ENCODE assay signal across 17 mouse cellular contexts in the genomic region with DNA sequence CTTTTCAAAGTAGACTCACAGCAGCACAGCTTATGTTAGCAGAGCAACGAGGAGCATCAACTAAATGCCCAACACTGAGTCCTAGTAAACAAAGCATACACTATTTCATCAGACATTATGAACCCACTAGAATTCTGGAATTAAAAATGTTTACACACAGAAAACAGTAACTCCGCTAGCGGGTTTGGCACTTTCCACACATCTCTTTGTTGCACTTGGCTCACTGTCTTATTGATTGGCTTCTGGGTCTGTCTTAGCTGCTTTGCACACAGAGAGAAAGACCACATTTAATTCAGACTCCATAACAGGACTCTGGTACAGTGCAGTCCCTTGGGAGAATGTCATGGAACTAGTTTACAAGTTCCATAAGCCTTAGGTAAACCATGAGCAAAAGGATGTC. TPM values are rescaled to one million over a fixed set of nuclear protein-coding genes. Genes with fewer than 3 reads are reported as not detected.
"Had no signal": no experiment of that assay in that cellular context is flagged by ENCODE, and none has a peak within 500 bp of the region (broad histone marks: within the 10 kb centered on the region; RNA-seq: fewer than 3 reads in every experiment).

No protein-coding gene starts in this region.

- ATAC-seq: midbrain, embryonic 16.5 days had no signal

- H3K27ac ChIP-seq: kidney, embryonic 15.5 days; limb, embryonic 15.5 days; liver, embryonic 15.5 days; midbrain, embryonic 12.5 days; stomach, embryonic 15.5 days had no signal

- H3K4me3 ChIP-seq: kidney, embryonic 15.5 days; limb, embryonic 15.5 days; liver, embryonic 15.5 days; midbrain, embryonic 12.5 days; stomach, embryonic 15.5 days had no signal

- H3K27me3 ChIP-seq: kidney, embryonic 15.5 days; limb, embryonic 15.5 days; liver, embryonic 15.5 days; midbrain, embryonic 12.5 days; stomach, embryonic 15.5 days had no signal

- H3K9me3 ChIP-seq: kidney, embryonic 15.5 days; limb, embryonic 15.5 days; liver, embryonic 15.5 days; midbrain, embryonic 12.5 days; stomach, embryonic 15.5 days had no signal

- H3K4me2 ChIP-seq: kidney, embryonic 15.5 days; limb, embryonic 15.5 days; liver, embryonic 15.5 days; midbrain, embryonic 12.5 days; stomach, embryonic 15.5 days had no signal

- DNase-seq: kidney, adult 2 months; kidney, postnatal 14 days; layer of hippocampus, adult 9-11 months; layer of hippocampus, postnatal 36 days; right cerebral cortex, postnatal 14 days; thymus, postnatal 36 days had no signal

- H3K9ac ChIP-seq: kidney, embryonic 15.5 days; limb, embryonic 15.5 days; liver, embryonic 15.5 days; midbrain, embryonic 12.5 days; stomach, embryonic 15.5 days had no signal

- H3K36me3 ChIP-seq: liver, embryonic 15.5 days had no signal

RNA-seq across cellular contexts. Expression of gene Ldlrad1, which starts 39.1 kb away (rescaled TPM):
- total RNA-seq: layer of hippocampus, postnatal 36 days; left cerebral cortex, postnatal 25 days; megakaryocyte-erythroid progenitor cell, adult 5-6 weeks had no signal
- polyA plus RNA-seq: kidney, adult 2 months; kidney, embryonic 15.5 days; limb, embryonic 11.5 days; limb, embryonic 15.5 days; liver, embryonic 15.5 days; midbrain, embryonic 12.5 days; midbrain, embryonic 16.5 days; neural tube, embryonic 14.5 days; stomach, embryonic 15.5 days had no signal

RNA-seq across cellular contexts. Expression of gene Dio1, which starts 58.9 kb away (rescaled TPM):
- total RNA-seq: layer of hippocampus, postnatal 36 days; left cerebral cortex, adult 8-10 months; left cerebral cortex, postnatal 25 days; megakaryocyte-erythroid progenitor cell, adult 5-6 weeks had no signal
- polyA plus RNA-seq: limb, embryonic 11.5 days; liver, embryonic 15.5 days; midbrain, embryonic 12.5 days; midbrain, embryonic 16.5 days; neural tube, embryonic 14.5 days had no signal
